Mouse (Mus musculus) ES-Bruce4 (cell line): ENCODE measurements around the gene Ttc16. TPM values are rescaled to one million over a fixed set of nuclear protein-coding genes. Genes with fewer than 3 reads are reported as not detected.
A peak's percentile ranks its signal among the peaks of the same experiment; 100 is the strongest.

Experiments
- H3K27ac ChIP-seq: 2 replicates; pipeline ENCODE4 v1.5.1; 2012; ENCODE audit warnings: low read length, inconsistent platforms; ENCODE audit not compliant: insufficient read depth
- H3K27me3 ChIP-seq: 2 replicates; pipeline ENCODE4 v1.6.1; 2012; ENCODE audit warnings: mild to moderate bottlenecking, low read length, inconsistent platforms; ENCODE audit not compliant: control insufficient read depth, poor library complexity, insufficient read depth, severe bottlenecking
- H3K36me3 ChIP-seq: 2 replicates; pipeline ENCODE4 v1.6.1; 2012; ENCODE audit warnings: inconsistent platforms, mild to moderate bottlenecking, low read length, moderate library complexity; ENCODE audit not compliant: control insufficient read depth, poor library complexity, insufficient read depth, severe bottlenecking
- H3K4me1 ChIP-seq: one replicate; pipeline ENCODE4 v1.8.1; 2011; ENCODE audit warnings: low read length; ENCODE audit not compliant: control insufficient read depth, insufficient read depth
- H3K4me3 ChIP-seq: 2 replicates; pipeline ENCODE4 v1.5.1; 2011; ENCODE audit warnings: low read depth, mild to moderate bottlenecking, low read length
- H3K9ac ChIP-seq: 2 replicates; pipeline ENCODE4 v1.6.1; 2012; ENCODE audit warnings: low read depth, mild to moderate bottlenecking, inconsistent platforms; ENCODE audit not compliant: poor library complexity, severe bottlenecking
- H3K9me3 ChIP-seq: replicated peaks from 2 replicates; pipeline ENCODE4 v1.6.1; 2012; ENCODE audit warnings: mild to moderate bottlenecking, low read length, inconsistent platforms; ENCODE audit not compliant: control insufficient read depth, poor library complexity, insufficient read depth, severe bottlenecking
- CTCF ChIP-seq: IDR thresholded peaks from one replicate; pipeline ENCODE4 v1.8.1; 2011; ENCODE audit warnings: low read depth, low read length
- EP300 ChIP-seq: IDR thresholded peaks from 2 replicates; pipeline ENCODE4 v1.6.1; 2011; ENCODE audit warnings: low read depth, low read length; ENCODE audit not compliant: insufficient read depth
- POLR2A ChIP-seq: IDR thresholded peaks from one replicate; pipeline ENCODE4 v1.8.1; 2011; ENCODE audit warnings: low read length; ENCODE audit not compliant: insufficient read depth
- polyA plus RNA-seq: library from polyadenylated mRNA; stranded (reverse); fragments of >200 nt; gene quantifications from 2 replicates; pipeline ENCODE4 v1.2.4, GENCODE M21; 2011; ENCODE audit warnings: low read depth; ENCODE audit not compliant: missing spikeins, insufficient read depth, insufficient read length

The Ttc16 gene
- polyA plus RNA-seq, 1 experiment = 2.2 TPM

- no peaks in the 10 kb centered on the region for H3K27me3 ChIP-seq
- H3K36me3 ChIP-seq = peaks cover 54% of the 10 kb centered on the region
- H3K4me3 ChIP-seq = no peak overlapping the region
- H3K9ac ChIP-seq = no peak overlapping the region
- TF ChIP-seq POLR2A (no peak), EP300 (no peak), CTCF (no peak)
- no peaks in the 10 kb centered on the region for H3K9me3 ChIP-seq
- H3K4me1 ChIP-seq = peaks cover 2% of the 10 kb centered on the region
- H3K27ac ChIP-seq = no peak overlapping the region
Observed at GRCm38 (mm10) chr2:32709521-32710137, 65.8 kb downstream of the Ttc16 start.

- TF ChIP-seq EP300 = no peak
- TF ChIP-seq CTCF = peak; percentile 78
- Histone ChIP-seq H3K27me3 (no peaks in the 10 kb centered on the region), H3K36me3 (peaks cover 56% of the 10 kb centered on the region), H3K27ac (no peak overlapping the region), H3K4me1 (no peaks in the 10 kb centered on the region), H3K9me3 (no peaks in the 10 kb centered on the region), H3K4me3 (no peak overlapping the region), H3K9ac (no peak overlapping the region)
Observed at GRCm38 (mm10) chr2:32708643-32709042, 66.8 kb downstream of the Ttc16 start.

Other genes with a start within 250 kb of the Ttc16 start
- 12.2 and 16.5 TPM in 2 replicates for gene Fam102a, start 240.3 kb downstream of the Ttc16 start, polyA plus RNA-seq
- gene Dpm2, start 204.8 kb downstream of the Ttc16 start, polyA plus RNA-seq = 35.1 and 41.7 TPM in 2 replicates
- gene Pip5kl1, start 200.8 kb downstream of the Ttc16 start, polyA plus RNA-seq = 1.8 and 4.1 TPM in 2 replicates
- 0.44 TPM in 1 of 2 replicates, not detected in the other for gene 9430097D07Rik, start 199.9 kb downstream of the Ttc16 start, polyA plus RNA-seq
- gene St6galnac4, start 188.5 kb downstream of the Ttc16 start, polyA plus RNA-seq = 9.4 and 9.7 TPM in 2 replicates
- gene St6galnac6, start 175.9 kb downstream of the Ttc16 start, polyA plus RNA-seq = 22.5 and 24.2 TPM in 2 replicates
- gene Ak1, start 153.9 kb downstream of the Ttc16 start, polyA plus RNA-seq = 71.8 and 74.7 TPM in 2 replicates
- 20.0 and 20.8 TPM in 2 replicates for gene Eng, start 129.0 kb downstream of the Ttc16 start, polyA plus RNA-seq
- 45.7 and 52.7 TPM in 2 replicates for gene Fpgs, start 71.5 kb downstream of the Ttc16 start, polyA plus RNA-seq
- gene Cdk9, start 62.6 kb downstream of the Ttc16 start, polyA plus RNA-seq = 109 and 115 TPM in 2 replicates
- gene Sh2d3c, start 54.6 kb downstream of the Ttc16 start, polyA plus RNA-seq = 9.0 and 11.4 TPM in 2 replicates
- not detected in 2 replicates for gene 6330409D20Rik, start 34.6 kb downstream of the Ttc16 start, polyA plus RNA-seq
- 77.0 and 83.7 TPM in 2 replicates for gene Tor2a, start 18.4 kb downstream of the Ttc16 start, polyA plus RNA-seq
- gene Ptrh1, start 153 bp upstream of the Ttc16 start, polyA plus RNA-seq = 9.9 and 11.6 TPM in 2 replicates
- gene Cfap157, start 8.8 kb upstream of the Ttc16 start, polyA plus RNA-seq = not detected in 2 replicates
- gene Stxbp1, start 71.6 kb upstream of the Ttc16 start, polyA plus RNA-seq = 21.1 and 22.0 TPM in 2 replicates
- 65.5 and 71.6 TPM in 2 replicates for gene Fam129b, start 100.5 kb upstream of the Ttc16 start, polyA plus RNA-seq
- 114 and 117 TPM in 2 replicates for gene Rpl12, start 185.9 kb upstream of the Ttc16 start, polyA plus RNA-seq
- 14.7 and 17.0 TPM in 2 replicates for gene Lrsam1, start 186.0 kb upstream of the Ttc16 start, polyA plus RNA-seq
- 7.9 and 9.0 TPM in 2 replicates for gene Slc2a8, start 206.4 kb upstream of the Ttc16 start, polyA plus RNA-seq